Mouse (Mus musculus) fat pad, adult 2 months (tissue): Measurements from ENCODE around the gene Cstf2t.

Source experiments
- DNase-seq: peaks from one replicate; pipeline ENCODE4 v3.0.0-alpha.2; 2011; ENCODE audit warnings: low read depth, low spot score; ENCODE audit errors: extremely low read depth

The Cstf2t gene

GRCm38 (mm10) chr19:31136316-31136715 is 53.7 kb downstream of the Cstf2t start:
- no peak for DNase-seq
